Mouse (Mus musculus) macrophage (primary cell): ENCODE data around the gene Tmc2. TPM values are rescaled to one million over a fixed set of nuclear protein-coding genes. Genes with fewer than 3 reads are reported as not detected.

Source experiments
- H3K27ac ChIP-seq: fragments of 350-480 bp; formaldehyde crosslinking; 2 replicates; pipeline ENCODE4 v1.9.0; 2021
- H3K36me3 ChIP-seq: fragments of 350-480 bp; formaldehyde crosslinking; 2 replicates; pipeline ENCODE4 v1.9.0; 2021; ENCODE audit errors: inconsistent target
- H3K4me3 ChIP-seq: fragments of 350-480 bp; formaldehyde crosslinking; 2 replicates; pipeline ENCODE4 v1.9.0; 2021; ENCODE audit errors: inconsistent target
- H3K79me2 ChIP-seq: fragments of 350-480 bp; formaldehyde crosslinking; 2 replicates; pipeline ENCODE4 v1.9.0; 2021; ENCODE audit errors: inconsistent target
- WGBS: methylation state at CpG from one replicate; pipeline ENCODE4 v1.1.7; 2026; ENCODE audit warnings: inconsistent platforms; ENCODE audit not compliant: missing documents; 5-methylcytosine and 5-hydroxymethylcytosine counted together
- polyA plus RNA-seq: library from polyadenylated mRNA; stranded (reverse); fragments of 250-400 nt; gene quantifications from 3 replicates; pipeline ENCODE4 v1.2.4, GENCODE M21; 2018; ENCODE audit warnings: inconsistent platforms
- total RNA-seq, 78 experiments: library from RNA; depleted of rRNA; stranded (reverse); fragments of 250-400 nt; gene quantifications; 1 replicate in 9 of 78; 2 replicates in 24 of 78; 3 replicates in 43 of 78; 4 replicates in 2 of 78; pipeline ENCODE4 v1.2.4; 2018; ENCODE audit warnings: inconsistent platforms in 56 of 78

Gene Tmc2
- total RNA-seq (2018; cell fraction: chromatin; rRNA removed): not detected
- not detected for total RNA-seq (2018; cell fraction: cytosol; rRNA removed)
- total RNA-seq (2018; cell fraction: nucleus; rRNA removed): not detected
- polyA plus RNA-seq: not detected in 3 replicates

DNA sequence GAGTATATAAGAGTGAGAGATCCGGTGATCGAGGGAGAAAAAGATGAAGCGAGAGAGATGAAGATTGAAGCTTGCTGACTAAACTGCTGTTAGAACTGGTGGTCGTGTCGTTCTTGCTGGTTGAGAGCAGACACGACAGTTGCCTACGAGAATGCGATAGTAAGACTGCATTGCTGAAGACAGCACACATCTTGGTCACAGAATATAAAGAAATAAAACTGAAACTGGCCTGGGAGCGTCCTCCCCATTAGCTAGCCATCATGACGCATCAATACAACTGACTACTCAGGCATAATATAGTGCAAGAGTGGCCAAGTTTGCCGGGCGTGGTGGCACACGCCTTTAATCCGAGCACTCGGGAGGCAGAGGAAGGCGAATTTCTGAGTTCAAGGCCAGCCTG, at the start of gene Tmc2:
Gene Tmc2, plus strand, starts transcription at position 301 of the 400 bp plus-strand sequence.
- Histone ChIP-seq H3K36me3 (no peaks in the 10 kb centered on the region), H3K79me2 (no peaks in the 10 kb centered on the region), H3K27ac (no peak within 1 kb of the TSS), H3K4me3 (no peak within 1 kb of the TSS)
- 96% methylated on average over 16 of the region's 16 CpGs for WGBS

- Histone ChIP-seq H3K79me2 (no peaks in the 10 kb centered on the region), H3K36me3 (no peaks in the 10 kb centered on the region), H3K27ac (no peak overlapping the region), H3K4me3 (no peak overlapping the region)
- 80% methylated on average over 5 of the region's 5 CpGs for WGBS
Measured at GRCm38 (mm10) chr2:130146089-130146668, 48.8 kb upstream of the Tmc2 start.

DNA sequence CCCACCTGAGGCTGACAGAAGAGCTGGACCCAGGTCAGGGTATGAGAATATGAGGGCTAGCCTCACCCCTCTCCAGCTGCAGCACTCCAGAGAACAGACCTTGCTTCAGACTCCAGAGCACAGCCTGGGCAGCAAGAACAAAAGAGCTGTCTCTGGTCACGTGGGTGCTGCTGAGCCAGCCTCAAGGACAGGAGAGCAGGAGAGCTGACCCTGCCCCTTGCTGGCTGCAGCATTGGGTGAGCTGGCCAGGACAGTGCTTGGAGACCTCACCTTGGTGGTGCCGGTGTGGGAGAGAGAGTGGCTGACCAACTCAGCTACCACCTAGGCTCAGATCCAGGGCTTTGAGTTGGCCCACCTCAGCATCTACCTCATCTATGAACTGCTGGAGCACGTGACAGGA, 39.8 kb upstream of the Tmc2 start:
- no peak overlapping the region for H3K27ac ChIP-seq
- H3K79me2 ChIP-seq: no peaks in the 10 kb centered on the region
- no peaks in the 10 kb centered on the region for H3K36me3 ChIP-seq
- no peak overlapping the region for H3K4me3 ChIP-seq
- 96% methylated on average over 3 of the region's 3 CpGs for WGBS

DNA sequence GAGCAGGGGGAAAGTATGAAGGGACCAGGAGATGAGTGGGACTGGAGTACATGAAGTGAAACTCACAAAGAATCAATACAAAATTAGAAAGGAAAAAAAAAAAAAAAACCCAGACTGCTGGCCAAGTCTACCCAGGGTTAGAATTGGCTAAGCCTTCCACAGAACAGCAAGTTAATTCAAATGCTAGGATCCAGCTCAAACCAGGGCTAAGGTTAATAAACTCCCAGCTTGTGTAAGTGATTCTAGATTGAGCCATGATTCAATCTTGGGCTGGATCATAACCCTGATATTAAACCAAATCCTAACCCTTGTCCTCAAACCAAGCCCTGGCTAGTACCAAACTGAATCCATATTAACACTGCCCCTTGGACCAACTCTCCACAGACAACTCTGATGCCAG, 39.1 kb upstream of the Tmc2 start:
- no peaks in the 10 kb centered on the region for H3K79me2 ChIP-seq
- H3K36me3 ChIP-seq: no peaks in the 10 kb centered on the region
- H3K27ac ChIP-seq: no peak overlapping the region
- H3K4me3 ChIP-seq: no peak overlapping the region

DNA sequence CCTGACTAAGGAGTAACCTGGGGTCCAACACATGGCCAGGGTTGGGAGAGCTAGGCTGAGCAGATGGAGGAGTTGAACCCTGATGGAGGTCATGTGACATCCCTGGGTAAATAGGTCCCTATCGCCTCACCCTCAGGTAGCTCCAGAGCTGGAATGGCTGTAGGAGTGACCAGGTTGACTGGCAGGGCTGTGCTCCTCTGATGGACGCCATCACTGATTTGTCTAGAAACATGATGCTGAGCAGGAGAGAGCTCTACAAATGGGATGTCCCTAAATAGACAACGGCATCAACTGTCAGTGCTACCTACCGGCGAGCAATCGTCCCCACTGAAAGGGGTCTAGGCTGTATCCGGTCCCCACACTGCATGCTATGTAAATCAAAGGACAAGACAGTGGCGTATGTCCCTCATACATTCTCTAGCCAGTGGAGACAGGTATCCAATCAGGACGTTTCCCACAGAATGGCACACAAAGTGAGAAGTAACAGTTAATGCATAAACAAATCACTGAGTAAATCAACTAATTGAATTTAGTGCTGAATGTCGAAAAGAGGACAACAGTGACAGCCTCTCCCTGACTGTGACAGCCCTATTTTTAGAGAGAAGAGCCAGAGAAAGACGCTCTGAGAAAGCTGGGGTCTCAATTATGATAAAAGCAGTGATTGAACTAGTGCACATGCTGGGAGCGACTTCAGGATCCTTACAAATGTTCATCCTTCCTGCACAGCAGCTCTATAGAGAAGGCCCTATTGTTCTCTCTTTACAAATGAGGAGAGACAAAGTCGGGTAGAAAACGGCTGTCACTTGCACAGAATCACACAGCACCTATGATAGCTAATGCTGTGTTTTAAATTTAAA, 37.5 kb upstream of the Tmc2 start:
- Histone ChIP-seq H3K36me3 (no peaks in the 10 kb centered on the region), H3K79me2 (no peaks in the 10 kb centered on the region), H3K4me3 (no peak overlapping the region), H3K27ac (no peak overlapping the region)
- WGBS: 89% methylated on average over 14 of the region's 14 CpGs

- 60% methylated on average over 4 of the region's 4 CpGs for WGBS
- no peak overlapping the region for H3K27ac ChIP-seq
- no peaks in the 10 kb centered on the region for H3K79me2 ChIP-seq
- H3K4me3 ChIP-seq: no peak overlapping the region
- H3K36me3 ChIP-seq: no peaks in the 10 kb centered on the region
Measured at GRCm38 (mm10) chr2:130158088-130158437, 36.9 kb upstream of the Tmc2 start.

DNA sequence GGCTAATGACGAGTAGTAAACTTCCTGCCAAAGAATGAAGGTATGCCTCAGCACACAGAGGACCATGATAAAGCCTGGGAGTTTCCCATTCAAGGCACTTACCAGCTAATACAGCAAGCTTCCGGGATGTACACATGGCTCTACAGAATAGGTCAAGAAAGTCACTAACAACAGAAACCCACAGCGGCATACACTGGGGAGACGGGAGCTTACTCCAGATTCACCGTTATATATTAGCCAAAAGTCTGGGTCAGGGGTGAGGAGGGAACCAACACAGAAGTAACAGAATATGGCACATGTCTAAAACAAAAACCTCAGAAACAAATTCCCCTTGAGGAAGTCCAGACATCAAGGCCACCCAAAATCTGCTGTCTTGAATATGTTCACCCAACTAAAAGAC, 32.3 kb upstream of the Tmc2 start:
- 93% methylated on average over 5 of the region's 5 CpGs for WGBS
- Histone ChIP-seq H3K79me2 (no peaks in the 10 kb centered on the region), H3K4me3 (no peak overlapping the region), H3K36me3 (no peaks in the 10 kb centered on the region), H3K27ac (no peak overlapping the region)

DNA sequence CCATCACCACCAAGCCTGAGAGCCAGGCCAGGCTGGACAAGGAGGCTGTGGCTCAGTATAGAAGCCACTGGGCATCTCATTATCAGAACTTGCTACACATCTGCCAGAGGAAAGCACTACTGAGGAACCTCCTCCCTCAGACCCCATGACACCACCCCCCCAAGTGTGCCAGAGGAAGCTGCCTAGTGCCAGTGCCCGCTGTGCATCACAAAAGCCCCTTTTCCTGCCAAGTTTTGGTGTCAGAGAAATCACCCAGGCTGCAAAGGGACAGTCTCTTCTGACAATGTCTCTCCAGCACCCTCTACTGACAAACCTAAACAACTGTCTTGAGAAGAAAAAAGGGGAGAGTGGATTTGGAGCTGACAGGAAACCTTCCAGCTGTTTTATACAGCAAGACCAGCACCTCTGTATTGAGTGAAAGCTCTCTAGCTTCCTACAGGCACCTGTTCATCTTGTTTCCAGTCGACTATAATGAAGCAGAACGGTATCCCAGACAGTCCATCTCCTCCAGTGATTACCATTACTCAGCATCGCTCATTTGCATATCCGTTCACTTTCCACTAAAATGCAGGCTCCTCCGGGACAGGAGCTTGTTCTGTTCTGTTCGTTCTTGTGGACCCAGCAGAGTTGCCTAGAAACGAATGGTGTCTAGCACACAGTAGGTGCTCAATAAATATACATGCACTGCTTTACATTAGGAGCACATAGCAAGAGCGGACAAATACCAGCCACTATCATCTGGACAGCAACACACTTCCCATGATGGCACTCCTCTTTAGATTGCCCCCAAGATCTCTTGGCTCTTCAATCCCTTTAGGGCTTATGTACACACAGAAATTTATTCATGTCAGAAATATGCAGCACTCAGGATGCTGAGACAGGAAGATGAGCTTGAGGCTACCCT, 28.4 kb upstream of the Tmc2 start:
- Histone ChIP-seq H3K36me3 (peaks cover 19% of the 10 kb centered on the region), H3K4me3 (no peak overlapping the region)
- 73% methylated on average over 9 of the region's 9 CpGs for WGBS

DNA sequence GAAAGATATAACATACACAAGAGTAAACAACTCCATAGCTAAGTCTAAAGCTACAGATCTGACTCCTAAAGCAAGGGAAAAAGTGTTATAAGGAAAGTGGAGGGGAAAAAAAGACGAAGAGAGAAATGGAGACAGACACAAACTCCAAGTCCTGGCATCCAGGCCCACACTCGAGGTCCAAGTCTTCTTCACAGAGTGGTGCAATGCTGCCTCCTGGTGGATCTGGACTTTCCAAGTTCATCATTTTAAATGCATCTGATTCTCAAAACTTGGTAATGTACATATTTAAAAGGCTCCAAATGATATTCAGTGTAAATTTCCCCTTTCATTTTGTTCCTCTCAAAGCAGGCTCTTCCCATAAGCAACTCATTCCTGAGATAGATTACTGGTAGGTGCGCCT, 27.1 kb upstream of the Tmc2 start:
- H3K79me2 ChIP-seq: no peaks in the 10 kb centered on the region
- H3K36me3 ChIP-seq: peaks cover 32% of the 10 kb centered on the region
- no peak overlapping the region for H3K4me3 ChIP-seq
- 52% methylated on average over 3 of the region's 3 CpGs for WGBS
- no peak overlapping the region for H3K27ac ChIP-seq

More for the DNA sequence above, 28.4 kb upstream of the Tmc2 start:
- Histone ChIP-seq H3K79me2 (no peaks in the 10 kb centered on the region), H3K27ac (no peak overlapping the region)

- 92% methylated on average over 2 of the region's 2 CpGs for WGBS
- H3K4me3 ChIP-seq: no peak overlapping the region
- peaks cover 70% of the 10 kb centered on the region for H3K36me3 ChIP-seq
- no peak overlapping the region for H3K27ac ChIP-seq
- peaks cover 22% of the 10 kb centered on the region for H3K79me2 ChIP-seq
Measured at GRCm38 (mm10) chr2:130171674-130172073, 23.3 kb upstream of the Tmc2 start.

DNA sequence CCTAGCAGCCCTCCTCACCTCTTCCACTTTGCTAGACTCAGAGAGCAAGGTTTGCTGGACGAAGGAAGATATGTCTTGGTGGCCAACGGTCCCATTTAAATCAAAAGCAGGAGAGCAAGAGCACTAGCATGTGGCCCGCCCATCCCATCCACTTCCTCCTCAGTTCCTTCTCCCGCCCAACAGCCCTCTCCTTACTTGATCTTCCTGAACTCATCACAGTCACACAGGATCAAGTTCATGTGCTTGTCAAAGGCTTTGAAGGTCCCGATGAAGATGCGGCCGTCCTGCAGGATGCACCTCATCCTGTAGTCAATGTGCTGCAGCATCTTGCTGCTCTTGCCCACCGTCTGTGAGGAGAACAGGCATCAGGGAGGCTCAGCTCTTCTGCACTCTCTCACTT, 18.2 kb upstream of the Tmc2 start:
- peak overlapping the region; percentile 90; the same call in 1 of the 2 replicates for H3K4me3 ChIP-seq
- H3K27ac ChIP-seq: no peak overlapping the region
- peaks cover 44% of the 10 kb centered on the region for H3K79me2 ChIP-seq
- peaks cover 49% of the 10 kb centered on the region for H3K36me3 ChIP-seq
- WGBS: 51% methylated on average over 8 of the region's 8 CpGs

- under 1% methylated on average over 11 of the region's 11 CpGs for WGBS
- Histone ChIP-seq H3K36me3 (peaks cover 34% of the 10 kb centered on the region; the same call in 1 of the 2 replicates), H3K79me2 (peaks cover 44% of the 10 kb centered on the region)
Measured at GRCm38 (mm10) chr2:130178381-130178705, 16.7 kb upstream of the Tmc2 start.

GRCm38 (mm10) chr2:130178706-130179506, 16.1 kb upstream of the Tmc2 start, which contains the start of gene Snrpb:
Gene Snrpb (minus strand): TSS chr2:130179403.
- under 1% methylated on average over 81 of the region's 81 CpGs for WGBS
- Histone ChIP-seq H3K4me3 (peak within 1 kb of the TSS; percentile 90), H3K79me2 (peaks cover 44% of the 10 kb centered on the region), H3K27ac (peak within 1 kb of the TSS; percentile 55), H3K36me3 (peaks cover 29% of the 10 kb centered on the region; the same call in 1 of the 2 replicates)

More at GRCm38 (mm10) chr2:130178381-130178705, 16.7 kb upstream of the Tmc2 start:
- peak overlapping the region; percentile 90 for H3K4me3 ChIP-seq
- H3K27ac ChIP-seq: peak overlapping the region; percentile 55
